Mouse (Mus musculus) cerebellum, postnatal 36 days (tissue): Measurements from ENCODE around the gene Ets1.
A peak's percentile ranks its signal among the peaks of the same experiment; 100 is the strongest.

Experiments
- DNase-seq, 2 experiments: peaks; one replicate each; pipeline ENCODE4 v3.0.0; 2021 to 2022; ENCODE audit warnings: mixed read lengths in 2 of 2

Gene Ets1

DNA sequence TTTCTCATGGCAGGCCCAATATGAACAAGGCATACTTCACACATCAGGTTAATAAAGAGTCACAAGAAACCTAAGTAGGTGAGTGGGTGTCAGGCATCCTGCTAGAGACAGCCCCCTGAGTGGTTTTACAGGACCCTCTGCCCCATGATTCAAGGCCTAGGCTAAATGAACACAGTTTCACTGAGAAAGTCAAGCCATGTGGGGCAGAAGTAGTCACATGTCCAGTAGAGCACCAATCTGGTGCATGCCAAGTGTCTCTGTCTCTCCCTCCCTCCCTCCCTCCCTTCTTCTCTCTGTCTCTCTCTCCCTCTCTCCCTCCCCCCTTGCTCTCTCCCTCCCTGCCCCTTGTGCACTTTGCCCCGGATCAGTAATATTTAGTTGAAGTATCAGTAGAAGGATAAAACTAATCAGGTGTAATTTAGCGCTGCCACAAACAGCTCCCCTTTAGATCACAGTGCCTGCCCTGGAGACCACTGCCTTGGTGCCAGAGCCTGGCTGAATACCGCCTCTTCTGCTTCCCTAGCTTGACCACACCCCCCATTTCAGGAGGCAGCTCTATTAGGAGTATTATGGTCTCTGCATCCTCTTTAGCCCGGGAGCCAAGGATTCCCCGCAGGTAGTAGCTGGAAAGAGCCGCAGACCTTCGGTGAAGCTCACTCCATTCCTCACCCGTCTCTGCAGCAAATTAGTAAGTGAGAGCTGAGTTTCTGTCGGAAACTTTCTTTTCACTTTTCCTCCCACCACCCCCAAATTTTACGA, at the start of gene Ets1:
Ets1 (plus strand) TSS at position 595 of the 759 bp plus-strand sequence.
- no peak for DNase-seq

GRCm38 (mm10) chr9:32589900-32590299, 46.1 kb upstream of the Ets1 start:
- DNase-seq, result peak; percentile 72 to 75

DNA sequence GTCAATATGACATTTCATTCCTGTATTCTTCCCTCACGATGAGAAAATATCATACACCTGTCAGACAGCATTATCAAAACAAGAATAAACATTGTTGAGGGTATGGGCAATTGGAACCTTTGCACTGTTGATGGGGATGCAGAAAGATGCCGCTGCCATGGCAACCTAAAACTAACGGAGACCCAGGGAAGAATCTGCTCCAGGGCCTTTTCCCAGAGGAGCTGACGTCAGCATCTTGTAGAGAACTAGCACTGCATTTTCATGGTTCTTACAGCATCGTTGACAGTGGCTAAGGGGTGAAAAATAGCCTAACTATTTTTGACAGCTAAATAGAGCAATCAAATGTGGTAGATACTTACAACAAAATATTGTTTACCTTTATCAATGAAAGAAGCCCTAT, 45.5 kb upstream of the Ets1 start:
- DNase-seq, result no peak

DNA sequence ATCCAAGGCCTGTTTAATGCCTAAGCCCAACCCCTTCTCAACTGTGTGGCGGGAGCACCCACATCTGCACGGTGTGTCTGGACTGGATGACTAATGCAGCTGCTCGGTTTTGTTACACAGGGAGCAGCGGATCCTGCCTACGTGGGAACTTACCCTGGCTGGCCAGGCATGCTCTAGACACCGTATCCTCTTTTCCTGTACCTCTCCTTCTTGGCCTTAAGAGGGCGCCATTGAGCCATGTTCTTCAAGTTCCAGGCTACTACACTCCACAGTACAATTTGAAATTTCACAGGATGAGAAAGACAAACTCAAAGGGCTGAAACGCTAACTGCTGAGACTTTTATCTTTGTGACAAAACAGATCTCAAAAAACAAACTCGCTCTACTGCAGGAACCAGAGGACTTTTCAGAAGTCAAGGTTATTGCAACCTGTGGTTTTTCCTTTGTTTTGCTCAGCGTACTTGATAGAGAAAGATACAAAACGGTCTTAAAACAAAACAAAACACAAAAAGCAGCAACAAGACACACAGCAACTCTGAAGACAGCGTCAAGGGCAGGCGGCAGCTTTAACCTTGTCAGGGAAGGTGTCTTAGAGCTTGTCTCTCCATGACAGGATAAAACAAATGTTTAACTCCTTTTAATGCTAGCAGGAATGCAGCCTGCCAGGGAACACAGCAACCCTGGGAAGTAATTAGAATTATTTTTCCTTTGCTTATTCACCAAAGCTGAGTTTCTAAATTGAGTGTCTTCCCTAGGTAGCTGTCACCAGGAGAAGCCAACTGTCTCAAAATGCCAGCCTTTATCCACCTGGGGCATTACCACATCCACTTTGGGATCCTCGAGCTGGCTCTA, 44.1 kb upstream of the Ets1 start:
- DNase-seq, result peak; percentile 42 to 60

DNA sequence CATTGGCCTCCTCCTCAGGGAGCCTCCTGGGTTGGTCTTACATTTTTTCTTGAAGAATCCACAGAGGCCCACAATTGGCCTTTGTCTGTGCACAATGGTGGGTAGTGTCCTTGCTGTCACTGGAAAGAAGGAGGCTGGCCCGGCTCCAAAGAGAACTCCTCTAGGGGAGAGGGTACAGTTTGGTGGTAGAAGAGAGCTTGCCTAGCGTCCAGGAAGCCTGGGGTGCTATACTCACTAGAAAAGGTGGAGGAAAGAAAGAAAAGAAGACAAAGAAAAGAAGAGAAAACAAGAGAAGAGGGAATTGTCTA, 43.5 kb upstream of the Ets1 start:
- no peak for DNase-seq

GRCm38 (mm10) chr9:32593816-32594215, 42.2 kb upstream of the Ets1 start:
- DNase-seq, result no peak

- DNase-seq, result no peak
Measured at GRCm38 (mm10) chr9:32594346-32594745, 41.7 kb upstream of the Ets1 start.

DNA sequence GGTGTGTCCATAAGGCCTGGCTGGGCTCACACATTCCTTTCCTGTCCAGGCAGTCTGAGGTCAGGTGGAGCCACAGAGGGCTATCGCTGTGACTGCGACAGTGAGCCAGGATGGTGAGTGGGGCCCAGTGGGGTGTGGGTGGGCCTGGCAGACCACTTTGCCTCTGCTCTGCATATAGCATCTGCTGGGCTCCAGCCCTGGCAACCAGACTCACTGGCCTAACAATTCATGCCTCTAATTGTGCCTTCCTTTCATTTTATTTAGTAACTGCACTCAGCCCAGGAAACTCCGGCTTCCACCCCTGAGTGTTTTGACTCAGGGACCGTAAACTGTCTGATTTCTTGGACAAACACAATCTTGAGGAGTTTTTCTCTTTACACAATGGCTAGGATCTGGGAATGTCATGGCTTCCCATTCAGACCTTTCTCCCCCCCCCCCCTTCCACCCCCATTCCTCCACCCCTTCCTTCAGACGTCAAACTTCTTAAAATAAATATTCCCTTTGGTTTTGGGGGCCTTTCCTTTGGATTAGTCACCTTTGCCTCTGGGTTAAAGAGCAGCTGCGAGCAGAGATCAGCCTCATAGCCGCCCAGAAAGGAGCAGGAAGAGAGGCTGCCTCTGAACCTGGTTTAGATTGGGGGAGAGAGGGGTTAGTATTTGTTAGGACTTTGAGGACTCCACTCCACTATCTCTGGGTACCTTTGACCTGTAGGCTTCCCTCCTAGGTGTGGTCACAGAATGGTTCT, 40.8 kb upstream of the Ets1 start:
- no peak for DNase-seq

DNA sequence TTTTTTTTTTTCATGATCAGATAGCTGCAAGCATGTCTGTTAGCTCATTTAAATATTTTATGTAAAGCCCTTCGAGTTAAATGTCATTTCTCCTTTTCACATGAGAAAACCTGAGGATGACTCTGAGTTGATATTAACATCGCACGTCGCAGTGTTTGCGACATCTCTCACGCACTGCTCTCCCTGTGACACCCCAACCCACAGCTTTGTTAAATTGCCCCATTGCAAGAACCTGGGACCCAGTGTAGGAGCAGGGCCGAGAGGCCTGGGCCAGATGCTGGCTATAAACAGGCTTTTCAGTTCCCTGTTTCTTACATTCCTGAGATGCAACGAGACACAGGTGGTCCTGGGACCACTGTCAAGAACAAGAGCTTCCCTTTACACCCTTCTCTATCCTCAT, 39.7 kb upstream of the Ets1 start:
- no peak for DNase-seq

- DNase-seq, result no peak
Measured at GRCm38 (mm10) chr9:32601953-32602352, 34.1 kb upstream of the Ets1 start.

GRCm38 (mm10) chr9:32603097-32603496, 32.9 kb upstream of the Ets1 start:
- no peak for DNase-seq

DNA sequence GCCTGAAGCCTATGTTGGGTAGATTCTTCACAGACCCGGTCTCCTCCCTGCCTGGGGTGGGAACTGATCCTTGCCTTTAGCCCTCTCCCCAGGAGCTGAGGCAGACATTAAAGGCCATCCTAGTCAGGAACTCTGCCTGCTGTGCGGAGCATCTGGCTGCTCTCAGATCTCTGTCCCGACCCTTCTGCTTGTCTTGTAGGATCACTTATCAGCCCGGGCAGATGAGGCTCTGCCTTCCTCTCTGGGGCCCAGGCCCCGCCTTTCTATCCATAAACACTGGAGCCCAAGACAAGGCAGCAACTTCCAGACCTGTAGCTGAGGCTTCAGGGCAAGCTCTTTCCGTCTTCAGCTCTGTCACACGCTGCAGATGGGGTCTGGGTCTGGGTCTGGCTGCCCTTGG, 28.8 kb upstream of the Ets1 start:
- no peak for DNase-seq

GRCm38 (mm10) chr9:32608831-32609610, 27.0 kb upstream of the Ets1 start:
- no peak for DNase-seq

- DNase-seq, result no peak
Measured at GRCm38 (mm10) chr9:32610218-32610617, 25.8 kb upstream of the Ets1 start.

GRCm38 (mm10) chr9:32610631-32611030, 25.4 kb upstream of the Ets1 start:
- DNase-seq, result no peak

DNA sequence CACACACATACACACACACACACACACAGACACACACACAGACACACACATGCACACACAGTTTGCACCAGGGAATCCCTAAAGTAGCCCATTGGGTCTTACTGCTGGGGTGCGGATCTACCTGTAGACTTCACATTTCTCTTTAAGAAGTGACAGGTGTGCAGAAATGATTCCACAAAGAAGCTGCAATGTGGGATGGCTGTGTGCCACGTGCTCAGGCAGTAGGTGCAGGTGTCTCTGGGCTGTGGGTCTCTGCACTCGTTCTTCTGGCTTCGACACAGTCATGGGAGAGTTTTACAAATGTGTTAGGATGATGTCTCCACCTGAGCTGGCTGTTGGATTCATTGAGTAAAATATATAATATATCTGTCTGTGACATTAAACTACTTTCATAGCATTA, 24.7 kb upstream of the Ets1 start:
- no peak for DNase-seq

DNA sequence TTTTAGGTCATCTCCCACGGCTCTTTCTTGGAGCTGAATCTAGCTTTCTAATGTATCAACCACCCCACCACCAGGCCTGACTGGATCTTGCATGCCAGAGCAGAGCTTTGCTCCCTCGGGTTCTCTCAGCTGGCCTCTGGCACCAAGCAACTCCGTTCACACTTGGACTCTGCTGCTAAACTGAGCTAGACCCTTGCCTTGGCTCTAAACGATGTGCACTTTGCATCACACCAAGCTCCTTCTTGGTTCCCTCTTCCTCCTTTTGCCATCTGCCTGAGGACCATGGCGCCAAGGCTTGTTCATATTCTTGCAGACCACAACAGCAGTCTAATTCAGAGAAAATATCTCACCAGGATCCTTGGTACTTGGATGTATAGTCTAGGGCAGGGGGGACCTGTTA, 23.6 kb upstream of the Ets1 start:
- no peak for DNase-seq

GRCm38 (mm10) chr9:32612861-32613421, 23.1 kb upstream of the Ets1 start:
- no peak for DNase-seq

DNA sequence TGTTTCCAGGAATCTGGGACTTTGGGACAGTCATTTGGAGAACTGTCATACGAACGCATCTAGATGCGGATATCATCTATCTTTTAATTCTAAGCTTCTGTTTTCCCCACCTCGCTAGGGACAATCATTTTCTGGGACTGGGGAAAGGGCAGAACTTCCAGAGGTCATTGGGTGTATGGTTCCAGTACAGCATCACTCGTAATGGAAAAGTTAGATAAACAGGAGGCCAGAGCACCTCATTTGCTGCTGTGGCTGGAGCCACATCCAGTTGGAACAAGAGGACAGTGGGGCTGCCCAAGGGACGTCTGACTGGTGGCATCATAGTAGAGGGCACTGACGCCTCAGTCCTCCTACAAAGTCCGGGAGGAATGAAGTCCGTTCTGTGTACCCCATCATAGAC, 21.8 kb upstream of the Ets1 start:
- DNase-seq, result no peak

DNA sequence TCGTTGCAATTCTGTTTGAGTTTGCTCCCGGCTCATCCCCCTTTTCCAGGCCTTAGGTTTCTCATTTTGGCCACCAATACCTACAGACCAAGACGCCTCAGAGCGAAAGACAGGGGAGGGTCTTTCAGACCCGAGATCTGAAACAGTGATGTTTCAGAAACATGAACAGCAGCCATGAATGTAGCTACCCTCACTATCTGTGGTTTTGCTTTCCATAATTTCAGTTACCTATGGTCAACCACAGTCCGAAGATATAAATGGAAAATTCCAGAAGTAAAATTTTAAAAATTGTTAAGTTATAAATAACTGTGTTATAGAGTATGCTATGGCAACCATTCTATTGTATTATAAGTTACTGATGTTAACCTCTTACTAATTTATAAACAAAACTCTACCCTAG, 20.6 kb upstream of the Ets1 start:
- no peak for DNase-seq

GRCm38 (mm10) chr9:32615986-32616385, 20.0 kb upstream of the Ets1 start:
- DNase-seq, result no peak
